Mouse (Mus musculus): ENCODE results near the gene Foxa1. TPM values are rescaled to one million over a fixed set of nuclear protein-coding genes. Genes with fewer than 3 reads are reported as not detected.

Foxa1 gene
- polyA plus RNA-seq, 1 experiment from 2014 or later = 22.5 TPM

GRCm38 (mm10) chr12:57545371-57546241, 1.1 kb downstream of the Foxa1 start:
- Histone ChIP-seq H3K9me3 (ENCODE audit: low read depth, low read length) (no peaks in the 10 kb centered on the region), H3K27me3 (ENCODE audit: insufficient read depth, low read length) (peaks cover 92% of the 10 kb centered on the region), H3K4me3 (ENCODE audit: low read depth, low read length) (peak overlapping the region; percentile 58), H3K9ac (peak overlapping the region; percentile 80), H3K36me3 (ENCODE audit: insufficient read depth) (peaks cover 11% of the 10 kb centered on the region; the same call in 1 of the 2 replicates), H3K4me2 (peak overlapping the region; percentile 75), H3K27ac (ENCODE audit: low read depth) (peak overlapping the region; percentile 97), H3K4me1 (ENCODE audit: insufficient read depth) (peaks cover 4% of the 10 kb centered on the region; the same call in 1 of the 2 replicates)
- DNase-seq (peak; percentile 63), ATAC-seq (ENCODE audit: insufficient read depth) (peak; percentile 62)
- TF ChIP-seq CTCF (IDR thresholded peaks at IDR 0.05; ENCODE audit: low read depth) = no peak
- under 1% methylated on average over 88 of the region's 106 CpGs for WGBS

DNA sequence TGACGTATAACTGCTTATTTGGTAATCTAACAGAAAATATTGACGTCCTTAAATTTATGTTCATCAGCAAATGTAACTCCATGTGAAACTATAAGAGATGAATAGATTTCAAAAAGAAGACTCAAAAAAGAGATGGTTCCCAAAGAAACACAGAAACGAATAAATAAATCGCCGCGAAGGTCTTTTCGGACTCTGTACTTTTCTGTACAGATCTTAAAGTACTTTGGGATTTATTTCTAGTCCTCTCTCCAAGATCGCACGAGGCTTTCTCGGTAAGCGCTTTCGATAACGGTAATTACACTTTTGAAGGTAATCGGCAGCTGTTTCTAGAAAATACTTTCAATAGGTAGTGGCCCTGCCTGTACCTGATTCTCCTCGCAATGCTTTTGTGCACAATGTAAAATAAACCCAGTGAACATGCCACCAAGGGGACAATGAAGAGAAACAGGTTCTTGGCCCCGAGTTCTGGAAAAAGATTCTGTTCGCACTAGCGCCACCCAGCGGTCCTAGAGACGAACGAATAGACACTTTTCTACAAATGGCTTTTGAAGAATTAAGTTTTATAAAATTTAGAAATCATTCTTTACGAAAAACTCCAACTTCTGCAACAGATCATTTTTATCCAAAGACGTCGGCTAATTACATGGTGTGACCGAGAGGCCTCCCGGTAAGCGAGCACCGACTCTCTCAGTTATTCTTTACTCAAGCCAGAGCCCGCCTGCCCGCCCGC, 1.9 kb downstream of the Foxa1 start:
- H3K4me1 ChIP-seq (ENCODE audit: insufficient read depth) = peaks cover 1% of the 10 kb centered on the region; the same call in 1 of the 2 replicates
- H3K9ac ChIP-seq = peak overlapping the region; percentile 80
- peaks cover 84% of the 10 kb centered on the region for H3K27me3 ChIP-seq (ENCODE audit: insufficient read depth, low read length)

GRCm38 (mm10) chr12:57543627-57543991, 3.1 kb downstream of the Foxa1 start:
- WGBS = 4% methylated on average over 10 of the region's 10 CpGs
- Histone ChIP-seq H3K9me3 (ENCODE audit: low read depth, low read length) (no peaks in the 10 kb centered on the region), H3K4me3 (ENCODE audit: low read depth, low read length) (peak overlapping the region; percentile 58), H3K27me3 (ENCODE audit: insufficient read depth, low read length) (peaks cover 78% of the 10 kb centered on the region), H3K36me3 (ENCODE audit: insufficient read depth) (peaks cover 11% of the 10 kb centered on the region; the same call in 1 of the 2 replicates), H3K4me1 (ENCODE audit: insufficient read depth) (no peaks in the 10 kb centered on the region), H3K27ac (ENCODE audit: low read depth) (peak overlapping the region; percentile 68), H3K4me2 (peak overlapping the region; percentile 57), H3K9ac (peak overlapping the region; percentile 80)
- TF ChIP-seq CTCF (IDR thresholded peaks at IDR 0.05; ENCODE audit: low read depth) = no peak
- DNase-seq = peak; percentile 35
- ATAC-seq (ENCODE audit: insufficient read depth) = no peak

More for the DNA sequence above, 1.9 kb downstream of the Foxa1 start:
- DNase-seq (peak; percentile 89), ATAC-seq (ENCODE audit: insufficient read depth) (no peak)
- H3K9me3 ChIP-seq (ENCODE audit: low read depth, low read length) = no peaks in the 10 kb centered on the region
- H3K27ac ChIP-seq (ENCODE audit: low read depth) = peak overlapping the region; percentile 97
- 1% methylated on average over 31 of the region's 31 CpGs for WGBS
- H3K36me3 ChIP-seq (ENCODE audit: insufficient read depth) = peaks cover 11% of the 10 kb centered on the region; the same call in 1 of the 2 replicates
- H3K4me2 ChIP-seq = peak overlapping the region; percentile 75
- TF ChIP-seq CTCF (IDR thresholded peaks at IDR 0.05; ENCODE audit: low read depth) = peak; percentile 65
- H3K4me3 ChIP-seq (ENCODE audit: low read depth, low read length) = peak overlapping the region; percentile 58

DNA sequence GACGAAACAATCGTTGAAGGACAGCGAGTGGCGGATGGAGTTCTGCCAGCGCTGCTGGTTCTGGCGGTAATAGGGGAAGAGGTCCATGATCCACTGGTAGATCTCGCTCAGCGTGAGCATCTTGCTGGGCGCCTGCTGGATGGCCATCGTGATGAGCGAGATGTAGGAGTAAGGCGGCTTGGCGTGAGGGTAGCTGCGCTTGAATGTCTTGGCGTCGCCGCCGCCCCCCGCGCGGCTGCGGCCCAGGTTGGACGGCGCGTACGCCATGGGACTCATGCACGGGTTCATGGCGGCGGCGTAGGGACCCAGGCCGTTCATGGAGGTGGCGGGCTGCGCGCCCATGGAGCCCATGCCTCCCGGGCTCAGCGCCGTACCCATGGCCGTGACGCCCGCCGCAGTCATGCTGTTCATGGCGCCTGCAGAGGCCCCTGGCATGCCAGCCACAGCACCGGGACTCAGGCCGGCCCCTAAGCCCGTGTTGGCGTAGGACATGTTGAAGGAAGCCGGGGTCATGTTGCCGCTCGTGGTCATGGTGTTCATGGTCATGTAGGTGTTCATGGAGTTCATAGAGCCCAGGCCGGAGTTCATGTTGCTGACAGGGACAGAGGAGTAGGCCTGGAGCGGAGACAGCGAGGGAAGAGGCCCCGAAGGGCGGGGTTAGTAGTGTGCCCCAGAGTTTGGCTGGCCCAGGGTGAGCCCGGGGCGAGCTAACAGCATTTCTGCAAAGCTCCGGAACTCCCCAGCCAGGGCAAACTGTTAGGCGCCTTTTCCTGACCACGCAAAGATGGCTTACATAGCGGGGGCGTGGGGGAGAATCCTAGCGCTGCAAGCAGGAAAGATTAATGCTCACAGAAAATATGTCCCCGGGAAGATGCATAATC, 3.7 kb downstream of the Foxa1 start:
- TF ChIP-seq CTCF (IDR thresholded peaks at IDR 0.05; ENCODE audit: low read depth) = no peak
- H3K27me3 ChIP-seq (ENCODE audit: insufficient read depth, low read length) = peaks cover 76% of the 10 kb centered on the region
- H3K9me3 ChIP-seq (ENCODE audit: low read depth, low read length) = no peaks in the 10 kb centered on the region
- peak overlapping the region; percentile 80 for H3K9ac ChIP-seq
- peak overlapping the region; percentile 57 for H3K4me2 ChIP-seq
- H3K4me3 ChIP-seq (ENCODE audit: low read depth, low read length) = peak overlapping the region; percentile 58
- ATAC-seq (ENCODE audit: insufficient read depth) (no peak), DNase-seq (no peak)
- WGBS = 1% methylated on average over 63 of the region's 63 CpGs
- H3K27ac ChIP-seq (ENCODE audit: low read depth) = peak overlapping the region; percentile 68
- H3K4me1 ChIP-seq (ENCODE audit: insufficient read depth) = no peaks in the 10 kb centered on the region
- peaks cover 11% of the 10 kb centered on the region; the same call in 1 of the 2 replicates for H3K36me3 ChIP-seq (ENCODE audit: insufficient read depth)

- H3K4me2 ChIP-seq = peak overlapping the region; percentile 57
- peak overlapping the region; percentile 80 for H3K9ac ChIP-seq
- H3K36me3 ChIP-seq (ENCODE audit: insufficient read depth) = peaks cover 11% of the 10 kb centered on the region; the same call in 1 of the 2 replicates
- ATAC-seq (ENCODE audit: insufficient read depth) = 0 out of 2 replicates have a peak, but pooled peaks have one; percentile 15
- no peaks in the 10 kb centered on the region for H3K9me3 ChIP-seq (ENCODE audit: low read depth, low read length)
- H3K27me3 ChIP-seq (ENCODE audit: insufficient read depth, low read length) = peaks cover 75% of the 10 kb centered on the region
- peak overlapping the region; percentile 58 for H3K4me3 ChIP-seq (ENCODE audit: low read depth, low read length)
- DNase-seq = peak; percentile 64
- no peaks in the 10 kb centered on the region for H3K4me1 ChIP-seq (ENCODE audit: insufficient read depth)
- H3K27ac ChIP-seq (ENCODE audit: low read depth) = peak overlapping the region; percentile 68
- peak; percentile 42 for TF ChIP-seq CTCF (IDR thresholded peaks at IDR 0.05; ENCODE audit: low read depth)
- WGBS = under 1% methylated on average over 42 of the region's 46 CpGs
These were observed 4.6 kb downstream of the Foxa1 start for GRCm38 (mm10) chr12:57541931-57542745.
